Mouse (Mus musculus) ovary, adult 2 months (tissue): ENCODE data around the gene Ckm. TPM values are rescaled to one million over a fixed set of nuclear protein-coding genes. Genes with fewer than 3 reads are reported as not detected.

Source experiments
- polyA plus RNA-seq: library from polyadenylated mRNA; depleted of rRNA; stranded (reverse); fragments of >200 nt; gene quantifications from 2 replicates; pipeline ENCODE4 v1.2.3, GENCODE M21; 2012; rRNA removed

Gene Ckm
- polyA plus RNA-seq, result 1.5 and 2.0 TPM in 2 replicates

GRCm38 (mm10) chr7:19404476-19404875 lies at the start of gene Ckm:
Gene Ckm (plus strand): TSS chr7:19404776.

GRCm38 (mm10) chr7:19359299-19359891 lies 45.2 kb upstream of the Ckm start, which contains the start of the genes Cd3eap and Ppp1r13l:
Gene Cd3eap (minus strand): TSS chr7:19359483.
Gene Ppp1r13l (plus strand): TSS chr7:19359749.

GRCm38 (mm10) chr7:19381377-19382165 lies 23.0 kb upstream of the Ckm start, which contains the start of gene Ercc2:
Gene Ercc2 (plus strand): TSS chr7:19382010.

GRCm38 (mm10) chr7:19403731-19404296 lies 762 bp upstream of the Ckm start, which contains the start of gene Klc3:
Gene Klc3 (minus strand): TSS chr7:19404104.

GRCm38 (mm10) chr7:19458591-19459111 lies 54.1 kb downstream of the Ckm start, which contains the start of gene Mark4:
Gene Mark4 (minus strand): TSS chr7:19458821.

GRCm38 (mm10) chr7:19462884-19463381 lies 58.4 kb downstream of the Ckm start, which contains the start of gene Exoc3l2:
Gene Exoc3l2 (plus strand): TSS chr7:19463331.

Other genes with a start within 250 kb of the Ckm start
- 0.46 and 0.69 TPM in 2 replicates for gene Gipr, start 238.6 kb upstream of the Ckm start, polyA plus RNA-seq
- 84.0 and 89.9 TPM in 2 replicates for gene Eml2, start 228.4 kb upstream of the Ckm start, polyA plus RNA-seq
- gene Gpr4, start 192.2 kb upstream of the Ckm start, polyA plus RNA-seq, result 11.0 and 12.7 TPM in 2 replicates
- gene Opa3, start 176.4 kb upstream of the Ckm start, polyA plus RNA-seq, result 40.3 and 44.6 TPM in 2 replicates
- 197 and 215 TPM in 2 replicates for gene Vasp, start 133.0 kb upstream of the Ckm start, polyA plus RNA-seq
- gene Ppm1n, start 124.7 kb upstream of the Ckm start, polyA plus RNA-seq, result 0.18 and 0.25 TPM in 2 replicates
- 31.9 and 40.5 TPM in 2 replicates for gene Rtn2, start 122.2 kb upstream of the Ckm start, polyA plus RNA-seq
- gene Fosb, start 94.7 kb upstream of the Ckm start, polyA plus RNA-seq, result 5.1 and 10.1 TPM in 2 replicates
- 35.4 and 52.6 TPM in 2 replicates for gene Ercc1, start 60.0 kb upstream of the Ckm start, polyA plus RNA-seq
- 10.1 and 12.5 TPM in 2 replicates for gene Cd3eap, start 45.3 kb upstream of the Ckm start, polyA plus RNA-seq
- gene Ppp1r13l, start 45.0 kb upstream of the Ckm start, polyA plus RNA-seq, result 19.9 and 21.5 TPM in 2 replicates
- gene Ercc2, start 22.8 kb upstream of the Ckm start, polyA plus RNA-seq, result 99.9 and 104 TPM in 2 replicates
- gene Klc3, start 672 bp upstream of the Ckm start, polyA plus RNA-seq, result 11.6 and 13.6 TPM in 2 replicates
- gene Mark4, start 54.0 kb downstream of the Ckm start, polyA plus RNA-seq, result 56.2 and 68.8 TPM in 2 replicates
- 14.5 and 14.7 TPM in 2 replicates for gene Exoc3l2, start 58.6 kb downstream of the Ckm start, polyA plus RNA-seq
- gene Bloc1s3, start 103.6 kb downstream of the Ckm start, polyA plus RNA-seq, result 23.3 and 32.2 TPM in 2 replicates
- gene Trappc6a, start 103.6 kb downstream of the Ckm start, polyA plus RNA-seq, result 122 and 123 TPM in 2 replicates
- gene Nkpd1, start 113.1 kb downstream of the Ckm start, polyA plus RNA-seq, result 1.3 and 1.9 TPM in 2 replicates
- 147 and 159 TPM in 2 replicates for gene Ppp1r37, start 158.3 kb downstream of the Ckm start, polyA plus RNA-seq
- 15.2 and 16.3 TPM in 2 replicates for gene Zfp296, start 172.5 kb downstream of the Ckm start, polyA plus RNA-seq
- gene Gemin7, start 172.8 kb downstream of the Ckm start, polyA plus RNA-seq, result 230 and 252 TPM in 2 replicates
- 248 and 417 TPM in 2 replicates for gene Clasrp, start 199.7 kb downstream of the Ckm start, polyA plus RNA-seq
- 34.7 and 48.6 TPM in 2 replicates for gene Relb, start 224.7 kb downstream of the Ckm start, polyA plus RNA-seq